Mouse (Mus musculus) heart, adult 2 months (tissue): ENCODE measurements around the gene Alyref. TPM values are rescaled to one million over a fixed set of nuclear protein-coding genes. Genes with fewer than 3 reads are reported as not detected.

ENCODE experiments used
- DNase-seq, 2 experiments: peaks; one replicate each; pipeline ENCODE4 v3.0.0; 2021
- H3K27ac ChIP-seq: fragments of 200-600 bp; 2 replicates; pipeline ENCODE4 v1.8.1; 2022
- H3K27me3 ChIP-seq: fragments of 200-500 bp; 2 replicates; pipeline ENCODE4 v1.6.1; 2012; ENCODE audit warnings: mild to moderate bottlenecking, low read length, inconsistent platforms, mixed read lengths; ENCODE audit not compliant: control insufficient read depth, insufficient read depth
- H3K36me3 ChIP-seq: fragments of 200-500 bp; 2 replicates; pipeline ENCODE4 v1.6.1; 2012; ENCODE audit warnings: low read length, inconsistent platforms; ENCODE audit not compliant: control insufficient read depth, insufficient read depth
- H3K4me1 ChIP-seq: fragments of 200-500 bp; 2 replicates; pipeline ENCODE4 v1.6.1; 2011; ENCODE audit warnings: low read length; ENCODE audit not compliant: control insufficient read depth, insufficient read depth
- H3K4me3 ChIP-seq: fragments of 200-600 bp; 2 replicates; pipeline ENCODE4 v1.8.1; 2022
- H3K79me2 ChIP-seq: fragments of 200-500 bp; replicated peaks from 2 replicates; pipeline ENCODE4 v1.6.1; 2012; ENCODE audit warnings: mild to moderate bottlenecking, inconsistent platforms, low read length, moderate library complexity, mixed read lengths; ENCODE audit not compliant: control insufficient read depth, insufficient read depth
- H3K9ac ChIP-seq: fragments of 200-500 bp; 2 replicates; pipeline ENCODE4 v1.6.1; 2012; ENCODE audit warnings: low read depth, mild to moderate bottlenecking, control low read depth, inconsistent platforms, low read length, mixed read lengths
- CTCF ChIP-seq: fragments of 200-600 bp; IDR thresholded peaks from 2 replicates; pipeline ENCODE4 v1.8.1; 2022; ENCODE audit warnings: antibody characterized with exemption, mild to moderate bottlenecking, moderate library complexity
- EP300 ChIP-seq: fragments of 200-500 bp; IDR thresholded peaks from 2 replicates; pipeline ENCODE4 v1.6.1; 2011; ENCODE audit warnings: low read depth, low read length, control low read depth; ENCODE audit not compliant: insufficient read depth
- POLR2A ChIP-seq: fragments of 200-500 bp; IDR thresholded peaks from 2 replicates; pipeline ENCODE4 v1.6.1; 2011; ENCODE audit warnings: mild to moderate bottlenecking, low read depth, low read length, control low read depth; ENCODE audit not compliant: insufficient read depth
- WGBS: fragments of 180-500 bp; shearing (Covaris S2); methylation state at CpG from one replicate; pipeline ENCODE4 v1.1.7; 2018; 5-methylcytosine and 5-hydroxymethylcytosine counted together
- intact Hi-C: fragments of 180-260 bp; cut with DNase I; formaldehyde crosslinking; loops from one replicate; pipeline ENCODE4 v1.15.1; 2025
- polyA plus RNA-seq: library from polyadenylated mRNA; depleted of rRNA; stranded (reverse); fragments of >200 nt; gene quantifications from 2 replicates; pipeline ENCODE4 v1.2.3, GENCODE M21; 2012
- total RNA-seq, 2 experiments: library from RNA; stranded (reverse); gene quantifications; 2 replicates each; pipeline ENCODE4 v1.2.3; 2021

Gene Alyref
- total and polyA plus RNA-seq, 3 experiments: 13.6 to 52.0 (median 48.7) TPM

DNA sequence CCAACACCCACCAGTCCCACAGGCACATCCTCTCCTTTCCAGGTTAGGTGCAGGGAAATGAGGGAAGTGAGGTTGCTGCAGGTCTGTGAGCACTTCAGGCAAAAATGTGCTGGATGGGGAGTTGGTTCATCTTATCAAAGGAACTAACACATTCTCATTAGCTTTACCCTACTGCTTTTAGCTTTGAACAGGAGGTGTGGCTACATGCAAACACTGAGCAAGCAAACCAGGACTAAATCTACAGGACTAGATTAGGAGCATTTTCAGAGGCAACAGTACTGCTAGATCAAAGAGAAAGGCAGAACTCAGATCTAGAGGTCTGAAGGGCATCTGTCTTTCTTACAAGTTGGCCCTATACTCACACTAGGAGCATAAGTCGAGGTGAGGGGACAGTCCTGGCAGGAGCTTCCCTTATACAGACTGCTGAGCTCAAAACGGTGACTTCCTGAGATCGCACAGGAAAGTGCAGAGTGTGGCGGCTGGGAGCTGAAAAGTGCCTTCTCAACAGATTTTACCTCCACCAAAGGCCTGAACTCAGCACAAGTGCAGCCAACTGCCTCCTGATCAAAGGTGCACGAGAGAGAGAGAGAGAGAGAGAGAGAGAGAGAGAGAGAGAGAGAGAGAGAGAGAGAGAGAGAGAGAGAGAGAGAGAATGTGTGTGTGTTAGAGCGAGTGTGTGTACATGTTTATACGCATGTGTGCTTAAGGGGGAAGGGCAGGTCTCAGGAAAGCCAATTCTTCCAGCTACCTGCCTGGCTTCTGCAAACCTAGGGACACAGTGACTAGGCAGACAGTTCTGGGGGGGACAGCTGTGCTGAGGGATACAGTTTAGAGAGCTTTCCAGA, 32.9 kb upstream of the Alyref start:
- H3K36me3 ChIP-seq: no peaks in the 10 kb centered on the region
- 0 out of 2 replicates have a peak overlapping the region, but pooled peaks have one; percentile 5 for H3K9ac ChIP-seq
- no peaks in the 10 kb centered on the region for H3K27me3 ChIP-seq
- intact Hi-C loops: loop anchor here (5.0 kb wide), 1 partner anchor 41 kb away; the partner anchor contains the start of gene Aspscr1
- peak overlapping the region; percentile 69 for H3K27ac ChIP-seq
- no peak overlapping the region for H3K4me3 ChIP-seq
- TF ChIP-seq POLR2A: no peak
- TF ChIP-seq EP300: no peak
- no peak for TF ChIP-seq CTCF
- peaks cover 22% of the 10 kb centered on the region for H3K4me1 ChIP-seq
- 25% methylated on average over 7 of the region's 7 CpGs for WGBS
- no peak for DNase-seq
- peaks cover 4% of the 10 kb centered on the region; the same call in 1 of the 2 replicates for H3K79me2 ChIP-seq

DNA sequence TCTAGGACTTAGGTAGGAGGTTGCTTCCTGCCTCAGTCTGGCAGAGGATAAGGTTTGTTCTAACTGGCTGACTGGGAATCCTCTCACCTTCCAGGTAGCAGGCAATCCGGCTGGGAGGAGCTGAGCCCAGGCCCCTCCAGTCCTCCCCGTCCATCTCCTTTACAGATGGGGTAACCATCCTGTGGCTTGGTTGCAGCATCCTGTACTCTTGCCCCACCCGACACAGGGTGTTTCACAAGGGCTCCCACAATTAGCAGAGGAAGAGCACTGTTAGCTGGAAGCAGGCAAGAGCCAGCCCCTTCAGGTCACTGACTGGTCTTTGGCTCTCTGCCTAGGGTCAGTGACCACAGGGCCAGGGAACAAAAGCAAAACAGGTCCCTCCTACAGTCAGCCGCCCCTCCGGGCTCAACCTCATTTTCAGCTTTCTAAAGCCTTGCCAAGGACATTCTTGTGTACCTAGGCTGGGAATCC, 32.3 kb upstream of the Alyref start:
- H3K36me3 ChIP-seq: no peaks in the 10 kb centered on the region
- peak overlapping the region; percentile 69 for H3K27ac ChIP-seq
- TF ChIP-seq EP300: no peak
- TF ChIP-seq CTCF: no peak
- no peak for TF ChIP-seq POLR2A
- 0 out of 2 replicates have a peak overlapping the region, but pooled peaks have one; percentile 3 for H3K4me3 ChIP-seq
- H3K27me3 ChIP-seq: no peaks in the 10 kb centered on the region
- peak overlapping the region; percentile 7 for H3K9ac ChIP-seq
- peaks cover 23% of the 10 kb centered on the region for H3K4me1 ChIP-seq
- 19% methylated on average over 5 of the region's 5 CpGs for WGBS
- intact Hi-C loops: loop anchor here (5.0 kb wide), 1 partner anchor 42 kb away; the partner anchor contains the start of gene Aspscr1
- DNase-seq: peak; percentile 56 to 60
- peaks cover 5% of the 10 kb centered on the region; the same call in 1 of the 2 replicates for H3K79me2 ChIP-seq

DNA sequence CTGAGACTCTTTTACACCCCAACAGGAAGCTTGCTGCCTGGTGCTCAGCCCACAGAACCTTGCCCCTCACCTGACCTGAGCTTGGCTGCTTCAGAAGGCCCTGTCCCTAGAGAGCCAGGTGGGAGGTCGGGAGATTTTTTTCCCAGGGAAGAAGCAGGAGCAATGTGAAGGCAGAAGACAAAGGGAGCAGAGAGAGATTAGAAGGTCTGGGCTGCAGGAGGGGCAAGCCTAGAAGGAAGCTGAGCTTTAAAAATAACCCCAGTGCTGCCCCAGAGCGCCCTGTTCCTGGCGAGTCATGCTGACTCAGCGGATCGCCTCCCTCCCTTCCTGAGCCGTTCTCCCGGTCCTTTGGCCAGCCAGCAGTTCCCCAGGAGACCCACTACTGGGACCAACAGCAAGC, 31.7 kb upstream of the Alyref start:
- Histone ChIP-seq H3K27me3 (no peaks in the 10 kb centered on the region), H3K4me3 (0 out of 2 replicates have a peak overlapping the region, but pooled peaks have one; percentile 3), H3K9ac (peak overlapping the region; percentile 26), H3K36me3 (no peaks in the 10 kb centered on the region), H3K4me1 (peaks cover 27% of the 10 kb centered on the region), H3K79me2 (peaks cover 5% of the 10 kb centered on the region; the same call in 1 of the 2 replicates), H3K27ac (peak overlapping the region; percentile 69)
- intact Hi-C loops: loop anchor here (5.0 kb wide), 1 partner anchor 42 kb away; the partner anchor contains the start of gene Aspscr1
- peak; percentile 69 to 77 for DNase-seq
- 1% methylated on average over 7 of the region's 7 CpGs for WGBS
- TF ChIP-seq EP300 (0 out of 2 replicates have a peak, but pooled peaks have one; percentile 15), CTCF (no peak)

DNA sequence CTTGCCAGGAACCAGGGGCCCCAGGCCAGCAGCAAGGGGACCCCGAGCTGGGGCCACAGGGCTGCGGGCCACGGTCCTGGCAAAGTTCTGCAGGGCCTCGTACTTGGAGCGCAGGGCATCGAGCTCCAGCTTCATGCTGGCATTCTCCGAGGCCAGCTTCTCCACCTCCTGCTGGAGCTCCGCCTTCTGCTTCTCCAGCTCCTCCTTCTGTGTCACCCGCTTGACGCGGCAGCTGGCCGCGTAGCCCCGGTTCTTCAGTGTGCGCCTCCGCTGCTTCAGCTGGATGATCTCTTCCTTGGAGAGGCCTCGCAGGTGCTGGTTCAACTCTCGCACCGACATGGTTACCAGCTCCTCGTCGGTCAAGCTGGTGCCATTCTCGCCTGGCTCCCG, 31.2 kb upstream of the Alyref start:
- intact Hi-C loops: no loop called here
- Histone ChIP-seq H3K4me1 (peaks cover 27% of the 10 kb centered on the region), H3K9ac (peak overlapping the region; percentile 27; the same call in 1 of the 2 replicates), H3K27me3 (no peaks in the 10 kb centered on the region), H3K27ac (peak overlapping the region; percentile 69), H3K36me3 (no peaks in the 10 kb centered on the region), H3K79me2 (peaks cover 5% of the 10 kb centered on the region; the same call in 1 of the 2 replicates), H3K4me3 (no peak overlapping the region)
- peak; percentile 56 to 67 for DNase-seq
- peak; percentile 8; the same call in 1 of the 2 replicates for TF ChIP-seq POLR2A
- TF ChIP-seq CTCF: no peak
- TF ChIP-seq EP300: no peak
- 73% methylated on average over 23 of the region's 23 CpGs for WGBS

DNA sequence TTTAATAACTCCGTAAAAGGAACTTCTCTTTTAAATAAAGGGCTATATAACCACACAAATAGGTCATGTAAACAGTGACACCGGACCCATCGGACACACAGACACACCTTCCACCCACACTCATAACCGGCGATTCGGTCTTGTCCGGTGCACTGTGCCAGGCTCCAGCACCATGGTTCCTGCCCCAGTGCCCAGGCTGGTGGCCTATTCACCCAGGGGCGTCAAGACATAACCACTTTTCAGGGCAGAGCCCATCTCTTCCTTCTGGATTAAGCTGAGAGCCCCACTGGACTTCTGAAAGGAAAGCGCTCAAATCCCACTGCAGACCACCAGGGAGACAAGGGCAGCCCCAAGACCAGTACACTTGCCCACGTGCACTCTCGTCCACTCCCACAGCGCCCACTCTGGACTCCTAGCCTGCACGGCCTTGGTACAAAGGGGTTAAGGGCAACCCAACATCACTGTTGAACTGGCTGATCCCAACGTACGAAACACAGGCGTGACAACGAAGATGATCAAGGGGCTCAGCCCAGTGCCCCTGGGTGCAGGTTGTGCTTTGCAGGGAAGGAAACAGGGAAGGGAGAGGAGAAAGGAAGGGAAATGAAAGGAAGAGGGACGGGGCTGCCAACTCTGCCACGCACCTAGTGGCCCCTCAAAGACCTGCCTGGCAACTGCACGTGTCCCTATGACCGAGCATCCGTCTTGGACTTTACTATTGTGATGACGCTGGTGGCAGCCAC, 30.6 kb upstream of the Alyref start:
- no peak overlapping the region for H3K27ac ChIP-seq
- no peak overlapping the region for H3K4me3 ChIP-seq
- intact Hi-C loops: no loop called here
- 91% methylated on average over 23 of the region's 23 CpGs for WGBS
- TF ChIP-seq POLR2A (no peak), CTCF (no peak), EP300 (no peak)
- no peaks in the 10 kb centered on the region for H3K36me3 ChIP-seq
- H3K27me3 ChIP-seq: no peaks in the 10 kb centered on the region
- no peak for DNase-seq
- H3K9ac ChIP-seq: no peak overlapping the region
- peaks cover 5% of the 10 kb centered on the region; the same call in 1 of the 2 replicates for H3K79me2 ChIP-seq
- H3K4me1 ChIP-seq: peaks cover 25% of the 10 kb centered on the region
